Mouse (Mus musculus) embryonic fibroblast, embryonic 13.5 days (primary cell): ENCODE results near the gene Hsf2bp. TPM values are rescaled to one million over a fixed set of nuclear protein-coding genes. Genes with fewer than 3 reads are reported as not detected.

Experiments used
- H3K27ac ChIP-seq: 2 replicates; pipeline ENCODE4 v1.5.1; 2012; ENCODE audit warnings: low read length, control low read depth, inconsistent platforms; ENCODE audit not compliant: insufficient read depth
- H3K4me1 ChIP-seq: 2 replicates; pipeline ENCODE4 v1.6.1; 2011; ENCODE audit warnings: low read length; ENCODE audit not compliant: control insufficient read depth, insufficient read depth
- H3K4me3 ChIP-seq: 2 replicates; pipeline ENCODE4 v1.5.1; 2011; ENCODE audit warnings: mild to moderate bottlenecking, control low read depth, low read length; ENCODE audit not compliant: insufficient read depth
- CTCF ChIP-seq: IDR thresholded peaks from 2 replicates; pipeline ENCODE4 v1.5.1; 2011; ENCODE audit warnings: mild to moderate bottlenecking, control low read depth, low read length, moderate library complexity, borderline replicate concordance; ENCODE audit not compliant: insufficient read depth
- POLR2A ChIP-seq: IDR thresholded peaks from 2 replicates; pipeline ENCODE4 v1.6.1; 2011; ENCODE audit warnings: low read depth, mild to moderate bottlenecking, control low read depth, low read length, moderate library complexity
- polyA plus RNA-seq: library from polyadenylated mRNA; stranded (reverse); fragments of >200 nt; gene quantifications from 2 replicates; pipeline ENCODE4 v1.2.4, GENCODE M21; 2011; ENCODE audit warnings: low read depth; ENCODE audit not compliant: missing spikeins, insufficient read length

Gene Hsf2bp
- polyA plus RNA-seq, 1 experiment = not detected

GRCm38 (mm10) chr17:32061219-32061618, 25.1 kb upstream of the Hsf2bp start:
- H3K4me1 ChIP-seq = peaks cover 11% of the 10 kb centered on the region
- H3K27ac ChIP-seq = no peak overlapping the region
- no peak overlapping the region for H3K4me3 ChIP-seq
- TF ChIP-seq POLR2A = no peak
- no peak for TF ChIP-seq CTCF

- Histone ChIP-seq H3K4me3 (no peak overlapping the region), H3K4me1 (peaks cover 5% of the 10 kb centered on the region; the same call in 1 of the 2 replicates), H3K27ac (no peak overlapping the region)
- TF ChIP-seq CTCF = no peak
- no peak for TF ChIP-seq POLR2A
Observed at GRCm38 (mm10) chr17:32059084-32059483, 22.9 kb upstream of the Hsf2bp start.

- no peak for TF ChIP-seq POLR2A
- TF ChIP-seq CTCF = no peak
- H3K27ac ChIP-seq = no peak overlapping the region
- H3K4me3 ChIP-seq = no peak overlapping the region
- H3K4me1 ChIP-seq = no peaks in the 10 kb centered on the region
Observed at GRCm38 (mm10) chr17:32057843-32058242, 21.7 kb upstream of the Hsf2bp start.

GRCm38 (mm10) chr17:32053677-32054076, 17.5 kb upstream of the Hsf2bp start:
- TF ChIP-seq POLR2A = no peak
- TF ChIP-seq CTCF = no peak
- H3K4me1 ChIP-seq = no peaks in the 10 kb centered on the region
- H3K27ac ChIP-seq = no peak overlapping the region
- H3K4me3 ChIP-seq = no peak overlapping the region

- TF ChIP-seq POLR2A (no peak), CTCF (no peak)
Observed at GRCm38 (mm10) chr17:32052237-32053080, 16.3 kb upstream of the Hsf2bp start.

GRCm38 (mm10) chr17:32050609-32051008, 14.5 kb upstream of the Hsf2bp start:
- Histone ChIP-seq H3K27ac (no peak overlapping the region), H3K4me1 (no peaks in the 10 kb centered on the region), H3K4me3 (no peak overlapping the region)
- TF ChIP-seq CTCF (no peak), POLR2A (no peak)

More at GRCm38 (mm10) chr17:32052237-32053080, 16.3 kb upstream of the Hsf2bp start:
- Histone ChIP-seq H3K27ac (no peak overlapping the region), H3K4me1 (no peaks in the 10 kb centered on the region), H3K4me3 (no peak overlapping the region)

- no peak overlapping the region for H3K27ac ChIP-seq
- no peak overlapping the region for H3K4me3 ChIP-seq
- H3K4me1 ChIP-seq = no peaks in the 10 kb centered on the region
- TF ChIP-seq POLR2A = no peak
- TF ChIP-seq CTCF = no peak
Observed at GRCm38 (mm10) chr17:32049914-32050313, 13.8 kb upstream of the Hsf2bp start.

GRCm38 (mm10) chr17:32048351-32048750, 12.2 kb upstream of the Hsf2bp start:
- H3K4me3 ChIP-seq = no peak overlapping the region
- no peaks in the 10 kb centered on the region; the same call in 1 of the 2 replicates for H3K4me1 ChIP-seq
- H3K27ac ChIP-seq = no peak overlapping the region
- TF ChIP-seq POLR2A (no peak), CTCF (no peak)

- no peak for TF ChIP-seq POLR2A
- TF ChIP-seq CTCF = no peak
- H3K27ac ChIP-seq = no peak overlapping the region
Observed at GRCm38 (mm10) chr17:32046541-32046940, 10.4 kb upstream of the Hsf2bp start.

GRCm38 (mm10) chr17:32040263-32040662, 4.1 kb upstream of the Hsf2bp start:
- H3K4me3 ChIP-seq = no peak overlapping the region
- H3K4me1 ChIP-seq = peaks cover 12% of the 10 kb centered on the region
- no peak overlapping the region for H3K27ac ChIP-seq
- TF ChIP-seq POLR2A (no peak), CTCF (no peak)

More at GRCm38 (mm10) chr17:32046541-32046940, 10.4 kb upstream of the Hsf2bp start:
- peaks cover 4% of the 10 kb centered on the region for H3K4me1 ChIP-seq
- H3K4me3 ChIP-seq = no peak overlapping the region
